Mouse (Mus musculus) forebrain, embryonic 13.5 days (tissue): ENCODE measurements around the gene Zfp541. TPM values are rescaled to one million over a fixed set of nuclear protein-coding genes. Genes with fewer than 3 reads are reported as not detected.

Experiments used
- ATAC-seq: fragments of 200-750 bp; cut with Nextera tagmentation; 2 replicates; pipeline ENCODE4 v1.8.0; 2017
- H3K27ac ChIP-seq: fragments of 300-500 bp; sonication (generic); 2 replicates; pipeline ENCODE4 v1.5.1; 2015; ENCODE audit warnings: inconsistent platforms, mild to moderate bottlenecking, moderate library complexity
- H3K27me3 ChIP-seq: fragments of 300-500 bp; sonication (generic); 2 replicates; pipeline ENCODE4 v1.6.1; 2015; ENCODE audit warnings: mild to moderate bottlenecking, inconsistent platforms
- H3K36me3 ChIP-seq: fragments of 300-500 bp; sonication (generic); 2 replicates; pipeline ENCODE4 v1.6.1; 2015; ENCODE audit warnings: mild to moderate bottlenecking, inconsistent platforms; ENCODE audit not compliant: poor library complexity, severe bottlenecking
- H3K4me1 ChIP-seq: fragments of 300-500 bp; sonication (generic); 2 replicates; pipeline ENCODE4 v1.6.1; 2015; ENCODE audit warnings: inconsistent platforms
- H3K4me2 ChIP-seq: fragments of 300-500 bp; sonication (generic); 2 replicates; pipeline ENCODE4 v1.6.1; 2015; ENCODE audit warnings: inconsistent platforms, mild to moderate bottlenecking, moderate library complexity
- H3K4me3 ChIP-seq: fragments of 300-500 bp; sonication (generic); 2 replicates; pipeline ENCODE4 v1.5.1; 2015; ENCODE audit warnings: mild to moderate bottlenecking, inconsistent platforms
- H3K9ac ChIP-seq: fragments of 300-500 bp; sonication (generic); 2 replicates; pipeline ENCODE4 v1.6.1; 2015; ENCODE audit warnings: mild to moderate bottlenecking, inconsistent platforms
- H3K9me3 ChIP-seq: fragments of 300-500 bp; sonication (generic); replicated peaks from 2 replicates; pipeline ENCODE4 v1.6.1; 2016; ENCODE audit warnings: inconsistent platforms
- WGBS: fragments of 180-500 bp; shearing (Covaris S2); methylation state at CpG from one replicate; pipeline ENCODE4 v1.1.7; 2015; 5-methylcytosine and 5-hydroxymethylcytosine counted together
- polyA plus RNA-seq: library from polyadenylated mRNA; unstranded; fragments of >200 nt; fragmentation: Nextera tagmentation; extraction: Ambion mirVana; gene quantifications from 2 replicates; pipeline ENCODE4 v1.2.1, GENCODE M21; 2015

The Zfp541 gene
- polyA plus RNA-seq, 1 experiment from 2014 or later, result not detected

DNA sequence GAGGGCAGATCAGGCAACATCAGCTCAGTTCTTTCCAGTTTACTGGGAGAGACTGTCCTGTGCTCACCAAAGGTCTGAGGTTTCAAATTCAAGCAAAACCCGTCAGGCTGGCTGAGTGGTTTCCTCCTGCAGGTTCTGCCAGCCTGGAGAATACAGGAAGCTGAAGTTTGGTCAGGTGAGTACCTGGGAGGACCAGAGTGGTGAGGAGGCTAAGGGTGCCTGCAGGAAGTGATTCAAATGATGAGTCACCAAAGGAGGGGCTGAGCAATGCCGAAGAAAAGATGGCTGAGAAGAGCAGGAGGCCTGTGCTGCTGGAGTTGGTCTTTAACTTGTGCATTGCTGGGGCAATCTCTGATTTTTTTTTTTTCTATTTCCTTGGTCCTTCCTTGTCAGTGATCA lies 4.5 kb upstream of the Zfp541 start:
- Histone ChIP-seq H3K36me3 (no peaks in the 10 kb centered on the region), H3K9ac (no peak overlapping the region), H3K9me3 (peaks cover 8% of the 10 kb centered on the region), H3K4me1 (peaks cover 6% of the 10 kb centered on the region), H3K4me3 (no peak overlapping the region), H3K27ac (no peak overlapping the region), H3K27me3 (peaks cover 39% of the 10 kb centered on the region), H3K4me2 (no peak overlapping the region)
- 72% methylated on average over 2 of the region's 2 CpGs for WGBS
- ATAC-seq, result no peak

DNA sequence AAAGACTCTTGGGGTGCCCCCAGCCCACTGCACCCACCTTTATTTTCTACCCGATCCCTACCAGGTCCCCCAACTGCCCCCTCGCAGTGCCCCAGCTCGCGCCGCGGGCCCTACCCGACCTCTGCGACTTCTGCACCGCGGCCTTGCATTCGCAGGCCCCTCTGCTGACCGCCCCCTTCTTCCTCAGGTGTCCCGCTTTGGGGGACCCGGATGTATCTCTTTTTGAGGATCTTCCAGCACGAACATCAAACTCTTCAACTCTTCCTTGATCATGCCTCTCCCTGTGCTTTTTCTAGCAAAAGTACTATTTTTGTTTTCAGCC lies 446 bp downstream of the Zfp541 start:
- 81% methylated on average over 15 of the region's 15 CpGs for WGBS
- Histone ChIP-seq H3K9ac (no peak overlapping the region), H3K27ac (no peak overlapping the region), H3K9me3 (peaks cover 8% of the 10 kb centered on the region), H3K4me2 (no peak overlapping the region), H3K4me3 (no peak overlapping the region), H3K4me1 (no peaks in the 10 kb centered on the region), H3K36me3 (no peaks in the 10 kb centered on the region), H3K27me3 (peaks cover 44% of the 10 kb centered on the region)
- ATAC-seq, result no peak

DNA sequence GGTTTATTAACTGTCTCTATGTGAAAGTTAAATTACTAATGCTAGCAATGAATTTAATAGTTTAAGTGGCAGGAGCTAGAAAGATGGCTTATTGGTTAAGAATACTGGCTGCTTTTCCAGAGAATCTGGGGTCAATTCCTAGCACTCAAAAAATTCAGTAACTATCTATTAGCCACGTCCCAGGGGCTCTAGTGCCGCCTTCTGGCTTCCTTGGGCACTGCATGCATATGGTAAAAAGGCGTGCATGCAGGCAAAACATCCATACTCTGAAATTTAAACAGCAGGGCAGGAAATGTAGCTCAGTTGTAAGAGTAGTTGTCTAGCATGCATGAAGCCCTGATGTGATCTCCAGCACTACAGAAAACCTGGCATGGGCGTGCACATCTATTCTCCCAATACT lies 1.9 kb downstream of the Zfp541 start:
- Histone ChIP-seq H3K4me1 (no peaks in the 10 kb centered on the region), H3K4me3 (no peak overlapping the region), H3K36me3 (no peaks in the 10 kb centered on the region), H3K27me3 (peaks cover 36% of the 10 kb centered on the region), H3K9me3 (peaks cover 8% of the 10 kb centered on the region), H3K9ac (no peak overlapping the region), H3K4me2 (no peak overlapping the region), H3K27ac (no peak overlapping the region)
- WGBS, result 40% methylated on average over 4 of the region's 4 CpGs
- ATAC-seq, result no peak

DNA sequence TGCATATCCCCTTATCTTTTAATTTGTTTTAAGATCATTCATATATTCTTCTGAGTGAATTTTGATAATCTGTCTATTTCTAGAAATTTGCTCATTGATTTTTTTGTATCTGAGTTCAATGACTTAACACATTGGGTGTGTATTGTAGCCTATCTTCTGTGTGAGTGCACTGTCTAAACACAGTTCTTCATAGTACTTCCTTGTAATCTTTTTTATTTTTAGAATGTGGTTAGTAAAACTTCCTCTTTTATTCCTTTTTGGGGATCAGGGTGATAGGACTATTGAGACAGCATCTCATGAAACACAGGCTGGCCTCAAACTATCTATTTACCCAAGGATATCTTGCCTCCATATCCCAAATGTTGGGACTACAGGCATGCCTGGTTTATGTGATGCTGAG lies 9.2 kb downstream of the Zfp541 start:
- ATAC-seq, result no peak
- H3K27me3 ChIP-seq, result no peaks in the 10 kb centered on the region
- no peak overlapping the region for H3K4me2 ChIP-seq
- no peaks in the 10 kb centered on the region for H3K9me3 ChIP-seq
- no peak overlapping the region for H3K27ac ChIP-seq
- no peak overlapping the region for H3K9ac ChIP-seq
- H3K4me1 ChIP-seq, result no peaks in the 10 kb centered on the region
- no peaks in the 10 kb centered on the region for H3K36me3 ChIP-seq
- no peak overlapping the region for H3K4me3 ChIP-seq

- Histone ChIP-seq H3K27ac (no peak overlapping the region), H3K4me2 (no peak overlapping the region), H3K9me3 (no peaks in the 10 kb centered on the region), H3K36me3 (no peaks in the 10 kb centered on the region), H3K27me3 (no peaks in the 10 kb centered on the region), H3K9ac (no peak overlapping the region), H3K4me3 (no peak overlapping the region), H3K4me1 (no peaks in the 10 kb centered on the region)
- 92% methylated on average over 6 of the region's 6 CpGs for WGBS
- no peak for ATAC-seq
Measured at GRCm38 (mm10) chr7:16071906-16072305, 10.3 kb downstream of the Zfp541 start.

DNA sequence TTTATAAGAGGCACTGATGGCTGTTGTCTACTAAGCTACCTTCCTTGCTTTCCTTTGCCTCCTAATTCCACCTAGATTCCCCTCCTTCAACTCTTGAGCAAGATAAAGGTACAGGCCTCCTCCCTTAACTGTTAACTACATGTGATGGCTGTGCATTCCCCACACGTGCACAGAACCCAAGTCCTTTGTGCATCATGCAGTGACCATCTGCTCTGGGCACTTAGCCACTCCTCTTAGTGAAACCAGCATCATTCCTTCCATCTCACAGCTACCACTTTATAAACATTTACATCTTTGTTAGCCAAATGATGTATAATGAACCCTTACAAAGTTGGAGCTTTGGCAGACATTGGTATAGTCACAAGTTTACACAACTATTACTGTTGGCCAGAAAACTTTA lies 18.3 kb downstream of the Zfp541 start:
- 63% methylated on average over 1 of the region's 1 CpGs for WGBS
- H3K4me2 ChIP-seq, result no peak overlapping the region
- peaks cover 8% of the 10 kb centered on the region for H3K27me3 ChIP-seq

GRCm38 (mm10) chr7:16080581-16080980 lies 19.0 kb downstream of the Zfp541 start:
- H3K9ac ChIP-seq, result no peak overlapping the region
- no peaks in the 10 kb centered on the region for H3K4me1 ChIP-seq
- 68% methylated on average over 4 of the region's 4 CpGs for WGBS
- H3K27me3 ChIP-seq, result peaks cover 8% of the 10 kb centered on the region
- no peak overlapping the region for H3K27ac ChIP-seq
- H3K4me3 ChIP-seq, result no peak overlapping the region
- no peak for ATAC-seq
- H3K36me3 ChIP-seq, result no peaks in the 10 kb centered on the region
- no peaks in the 10 kb centered on the region for H3K9me3 ChIP-seq
- no peak overlapping the region for H3K4me2 ChIP-seq

More for the DNA sequence above, 18.3 kb downstream of the Zfp541 start:
- no peak for ATAC-seq
- Histone ChIP-seq H3K4me1 (no peaks in the 10 kb centered on the region), H3K27ac (no peak overlapping the region), H3K36me3 (no peaks in the 10 kb centered on the region), H3K9me3 (no peaks in the 10 kb centered on the region), H3K9ac (no peak overlapping the region), H3K4me3 (no peak overlapping the region)

- Histone ChIP-seq H3K4me1 (no peaks in the 10 kb centered on the region), H3K9me3 (no peaks in the 10 kb centered on the region), H3K36me3 (no peaks in the 10 kb centered on the region), H3K27ac (no peak overlapping the region), H3K4me2 (no peak overlapping the region), H3K4me3 (no peak overlapping the region), H3K27me3 (peaks cover 8% of the 10 kb centered on the region), H3K9ac (no peak overlapping the region)
- no peak for ATAC-seq
- 62% methylated on average over 4 of the region's 4 CpGs for WGBS
Measured at GRCm38 (mm10) chr7:16083361-16083760, 21.7 kb downstream of the Zfp541 start.

DNA sequence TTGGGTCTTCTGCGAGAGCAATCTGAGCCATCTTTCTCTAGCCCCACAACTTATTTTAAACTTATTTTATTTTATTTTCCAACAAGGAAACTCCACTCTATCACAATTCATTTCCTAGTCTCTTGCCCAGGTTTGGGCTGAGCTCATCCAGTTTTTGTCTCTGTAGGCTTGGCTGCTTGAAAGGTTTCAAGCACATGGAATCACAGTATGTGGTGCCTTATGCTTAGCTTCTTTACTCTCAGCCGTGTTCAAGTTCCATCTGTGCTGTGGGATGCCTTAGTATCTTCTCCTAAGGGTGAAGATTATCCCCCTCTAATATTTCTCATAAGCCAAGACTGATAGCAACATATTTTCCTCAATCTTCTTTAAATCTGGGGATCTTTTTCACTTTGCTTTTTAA lies 26.0 kb downstream of the Zfp541 start:
- no peaks in the 10 kb centered on the region for H3K9me3 ChIP-seq
- H3K27ac ChIP-seq, result no peak overlapping the region
- no peak for ATAC-seq
- peaks cover 8% of the 10 kb centered on the region; the same call in 1 of the 2 replicates for H3K27me3 ChIP-seq
- WGBS, result 88% methylated on average over 2 of the region's 2 CpGs
- H3K4me2 ChIP-seq, result no peak overlapping the region
- H3K36me3 ChIP-seq, result no peaks in the 10 kb centered on the region
- H3K9ac ChIP-seq, result no peak overlapping the region
- H3K4me3 ChIP-seq, result no peak overlapping the region
- no peaks in the 10 kb centered on the region for H3K4me1 ChIP-seq

DNA sequence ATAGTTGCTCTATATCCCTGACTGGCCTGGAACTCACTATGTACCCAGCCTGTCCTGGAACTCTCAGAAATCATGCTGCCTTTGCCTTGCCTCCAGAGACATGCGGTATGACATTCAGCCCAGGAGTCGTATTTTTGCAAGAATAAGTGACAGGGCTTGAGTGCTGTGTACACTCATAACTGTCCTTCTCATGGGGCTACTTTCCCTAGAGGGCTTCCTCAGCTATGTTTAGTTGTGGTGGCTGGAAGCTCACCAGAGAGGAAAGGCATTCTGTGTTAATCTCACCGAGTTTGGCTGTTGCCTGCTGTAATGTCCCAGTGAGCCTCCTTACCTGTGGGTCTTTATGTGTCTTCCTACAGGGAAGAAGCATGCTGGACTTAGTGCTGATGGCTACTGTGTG lies 33.0 kb downstream of the Zfp541 start:
- Histone ChIP-seq H3K4me1 (peaks cover 8% of the 10 kb centered on the region), H3K4me3 (no peak overlapping the region), H3K4me2 (no peak overlapping the region), H3K27ac (no peak overlapping the region), H3K36me3 (no peaks in the 10 kb centered on the region), H3K9me3 (no peaks in the 10 kb centered on the region), H3K9ac (no peak overlapping the region), H3K27me3 (peaks cover 10% of the 10 kb centered on the region; the same call in 1 of the 2 replicates)
- WGBS, result 54% methylated on average over 3 of the region's 3 CpGs
- no peak for ATAC-seq

DNA sequence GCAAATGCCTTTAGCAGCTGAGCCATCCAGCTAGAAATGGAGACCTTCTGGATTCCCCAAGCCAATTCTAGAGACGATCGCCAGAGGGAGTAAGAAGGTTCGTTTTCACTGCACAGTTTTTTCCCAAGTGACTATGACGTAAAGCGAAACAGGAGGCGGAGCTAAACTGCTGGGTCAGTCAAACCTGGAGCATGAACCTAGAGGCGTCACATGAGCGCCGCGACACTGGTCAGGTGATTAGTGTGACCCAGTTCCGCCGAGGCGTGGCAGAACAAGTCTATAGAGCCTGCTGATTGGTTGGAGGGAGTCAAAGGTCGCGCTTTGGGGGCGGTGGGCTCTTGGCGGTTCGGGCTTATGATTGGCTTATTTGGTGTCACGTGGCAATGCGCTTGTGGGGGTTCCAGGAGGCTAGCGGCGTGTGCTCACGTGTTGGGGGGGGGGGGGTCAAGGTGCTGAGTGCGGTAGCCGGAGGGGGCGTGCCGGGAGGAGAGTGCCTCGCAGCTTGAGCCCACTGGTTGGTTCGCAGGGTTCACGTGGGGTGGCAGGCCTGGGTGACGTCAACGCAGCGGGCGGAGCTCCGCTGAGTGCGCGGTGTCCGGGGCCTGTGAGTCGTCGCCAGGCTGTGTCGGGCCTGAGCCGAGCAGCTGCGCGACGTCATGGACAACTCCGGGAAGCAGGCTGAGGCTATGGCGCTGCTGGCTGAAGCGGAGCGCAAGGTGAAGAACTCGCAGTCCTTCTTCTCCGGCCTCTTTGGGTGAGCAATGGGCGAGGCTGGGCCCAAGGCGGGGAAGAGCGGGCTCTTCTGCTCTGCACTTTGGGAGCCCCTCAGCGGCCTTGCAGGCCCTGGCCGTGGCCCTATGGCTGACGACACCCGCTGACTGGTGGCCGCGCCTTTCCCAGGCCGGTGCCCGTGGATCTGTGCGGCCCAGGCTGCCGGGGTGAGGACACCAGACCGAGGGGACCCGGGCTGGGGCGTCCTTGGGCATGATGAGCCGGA lies 36.7 kb downstream of the Zfp541 start, which contains the start of gene Napa:
Napa (plus strand) TSS at position 438 of the 997 bp plus-strand sequence.
- peak; percentile 98 for ATAC-seq
- Histone ChIP-seq H3K9ac (peak within 1 kb of the TSS; percentile 98), H3K36me3 (peaks cover 27% of the 10 kb centered on the region), H3K27me3 (no peaks in the 10 kb centered on the region), H3K27ac (peak within 1 kb of the TSS; percentile 76), H3K9me3 (no peaks in the 10 kb centered on the region), H3K4me2 (peak within 1 kb of the TSS; percentile 99), H3K4me1 (peaks cover 21% of the 10 kb centered on the region), H3K4me3 (peak within 1 kb of the TSS; percentile 90)
- WGBS, result under 1% methylated on average over 68 of the region's 68 CpGs

GRCm38 (mm10) chr7:16099901-16100300 lies 38.3 kb downstream of the Zfp541 start:
- H3K9me3 ChIP-seq, result no peaks in the 10 kb centered on the region
- H3K27ac ChIP-seq, result no peak overlapping the region
- peak overlapping the region; percentile 90; the same call in 1 of the 2 replicates for H3K4me3 ChIP-seq
- peaks cover 36% of the 10 kb centered on the region for H3K36me3 ChIP-seq
- no peaks in the 10 kb centered on the region for H3K27me3 ChIP-seq
- WGBS, result 90% methylated on average over 4 of the region's 4 CpGs
- H3K4me2 ChIP-seq, result peak overlapping the region; percentile 99
- H3K9ac ChIP-seq, result peak overlapping the region; percentile 98
- H3K4me1 ChIP-seq, result peaks cover 29% of the 10 kb centered on the region
- no peak for ATAC-seq
